Mouse (Mus musculus) C2C12 (cell line): ENCODE data around the gene Pdhx. TPM values are rescaled to one million over a fixed set of nuclear protein-coding genes. Genes with fewer than 3 reads are reported as not detected.
A peak's percentile ranks its signal among the peaks of the same experiment; 100 is the strongest.

Experiments used
- H3K27me3 ChIP-seq: one replicate; pipeline ENCODE4 v1.6.1; 2011; ENCODE audit not compliant: control insufficient read depth, insufficient read depth, insufficient read length
- H3K36me3 ChIP-seq: one replicate; pipeline ENCODE4 v1.6.1; 2011; ENCODE audit not compliant: control insufficient read depth, insufficient read depth
- H3K4me3 ChIP-seq: one replicate; pipeline ENCODE4 v1.5.1; 2011; ENCODE audit warnings: mild to moderate bottlenecking, control low read depth; ENCODE audit not compliant: poor library complexity, insufficient read depth, severe bottlenecking
- H3K79me2 ChIP-seq: one replicate; pipeline ENCODE4 v1.6.1; 2011; ENCODE audit not compliant: control insufficient read depth, insufficient read depth
- H3K79me3 ChIP-seq: one replicate; pipeline ENCODE4 v1.6.1; 2011; ENCODE audit warnings: low read depth, control low read depth
- H3ac ChIP-seq: one replicate; pipeline ENCODE3; 2011; ENCODE audit warnings: low read depth; ENCODE audit not compliant: control insufficient read depth, insufficient read length
- CEBPB ChIP-seq: IDR thresholded peaks from one replicate; pipeline ENCODE4 v1.6.1; 2011; ENCODE audit warnings: low read depth, mild to moderate bottlenecking, control low read depth, moderate library complexity
- CTCF ChIP-seq: IDR thresholded peaks from one replicate; pipeline ENCODE4 v1.5.1; 2011; ENCODE audit not compliant: control insufficient read depth, insufficient read depth, insufficient read length
- FOSL1 ChIP-seq: IDR thresholded peaks from one replicate; pipeline ENCODE4 v1.8.0; 2011; ENCODE audit warnings: mild to moderate bottlenecking, low read length; ENCODE audit not compliant: poor library complexity, insufficient read depth, severe bottlenecking
- MAX ChIP-seq: IDR thresholded peaks from one replicate; pipeline ENCODE4 v1.6.1; 2011; ENCODE audit warnings: mild to moderate bottlenecking, control low read depth
- MYOD1 ChIP-seq: IDR thresholded peaks from one replicate; pipeline ENCODE4 v1.6.1; 2011; ENCODE audit warnings: low read depth; ENCODE audit not compliant: control insufficient read depth, insufficient read length
- MYOG ChIP-seq: IDR thresholded peaks from one replicate; pipeline ENCODE4 v1.6.1; 2011; ENCODE audit not compliant: control insufficient read depth, insufficient read length; ENCODE audit errors: extremely low read depth
- USF1 ChIP-seq: IDR thresholded peaks from one replicate; pipeline ENCODE4 v1.6.1; 2011; ENCODE audit warnings: low read depth, mild to moderate bottlenecking, control low read depth, moderate library complexity
- polyA plus RNA-seq: library from polyadenylated mRNA; unstranded; fragments of >200 nt; fragmentation: generic; extraction: Trizol; gene quantifications from one replicate; pipeline ENCODE4 v1.2.1, GENCODE M21; 2012; ENCODE audit warnings: missing spikeins

Pdhx gene
- polyA plus RNA-seq, 1 experiment: 17.2 TPM

GRCm38 (mm10) chr2:103018817-103019494 lies 54.4 kb downstream of the Pdhx start:
- TF ChIP-seq MYOD1 (no peak), CTCF (no peak), MAX (no peak), MYOG (no peak), USF1 (no peak), CEBPB (no peak), FOSL1 (no peak)
- Histone ChIP-seq H3K27me3 (no peaks in the 10 kb centered on the region), H3K79me3 (no peaks in the 10 kb centered on the region), H3ac (no peak overlapping the region), H3K4me3 (no peak overlapping the region), H3K36me3 (peaks cover 2% of the 10 kb centered on the region), H3K79me2 (no peaks in the 10 kb centered on the region)

GRCm38 (mm10) chr2:103017391-103017824 lies 55.9 kb downstream of the Pdhx start:
- H3ac ChIP-seq: no peak overlapping the region
- no peaks in the 10 kb centered on the region for H3K27me3 ChIP-seq
- no peak for TF ChIP-seq MYOG
- H3K79me3 ChIP-seq: no peaks in the 10 kb centered on the region
- H3K79me2 ChIP-seq: no peaks in the 10 kb centered on the region
- H3K36me3 ChIP-seq: no peaks in the 10 kb centered on the region
- H3K4me3 ChIP-seq: no peak overlapping the region

DNA sequence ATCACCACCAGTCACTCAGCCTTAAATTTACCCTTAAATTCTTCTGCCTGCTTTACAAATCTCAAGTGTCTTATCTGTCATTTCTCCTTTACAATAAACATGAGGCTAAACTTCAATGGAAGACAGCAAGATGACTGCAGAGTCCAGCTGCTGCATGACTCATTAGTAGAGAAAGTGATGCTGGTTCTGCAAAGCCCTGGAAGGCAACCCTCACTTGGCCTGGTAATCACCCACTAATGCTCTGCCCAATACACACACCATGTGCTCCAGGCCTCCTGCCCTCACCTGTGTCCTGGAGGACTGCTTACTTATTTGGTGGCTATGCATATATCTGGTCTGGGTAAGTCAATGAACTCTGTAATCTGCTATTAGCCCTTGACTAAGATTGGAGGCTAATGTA lies 57.2 kb downstream of the Pdhx start:
- H3ac ChIP-seq: no peak overlapping the region
- TF ChIP-seq MYOG (no peak), MYOD1 (peak; percentile 82)
- H3K4me3 ChIP-seq: no peak overlapping the region
- H3K36me3 ChIP-seq: no peaks in the 10 kb centered on the region
- no peaks in the 10 kb centered on the region for H3K79me2 ChIP-seq
- no peaks in the 10 kb centered on the region for H3K27me3 ChIP-seq
- no peaks in the 10 kb centered on the region for H3K79me3 ChIP-seq

- H3ac ChIP-seq: no peak overlapping the region
- H3K4me3 ChIP-seq: no peak overlapping the region
- H3K27me3 ChIP-seq: no peaks in the 10 kb centered on the region
- H3K79me2 ChIP-seq: no peaks in the 10 kb centered on the region
- H3K36me3 ChIP-seq: no peaks in the 10 kb centered on the region
- H3K79me3 ChIP-seq: no peaks in the 10 kb centered on the region
- TF ChIP-seq MYOG (no peak), FOSL1 (no peak), MYOD1 (no peak), USF1 (no peak)
These were observed 60.3 kb downstream of the Pdhx start for GRCm38 (mm10) chr2:103012782-103013575.

DNA sequence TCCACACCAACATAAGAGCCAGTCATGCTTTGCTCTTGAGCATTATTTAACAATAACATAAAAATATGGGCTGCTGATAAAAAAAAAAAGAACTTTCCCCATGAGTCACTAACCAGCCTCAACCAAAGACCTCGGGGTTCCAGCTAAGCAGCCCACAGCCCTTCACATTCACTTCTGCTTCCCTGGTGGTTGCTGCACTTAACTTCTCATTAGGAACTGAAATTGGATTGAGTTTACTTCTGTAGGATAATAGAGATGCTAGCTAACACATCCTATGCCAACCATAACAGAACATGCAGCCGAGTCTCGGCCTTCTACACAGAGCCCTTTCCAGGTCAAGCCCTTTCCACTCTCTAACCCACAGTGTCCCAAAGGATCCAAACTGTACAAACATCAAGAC lies 65.1 kb downstream of the Pdhx start:
- H3K27me3 ChIP-seq: no peaks in the 10 kb centered on the region
- no peaks in the 10 kb centered on the region for H3K36me3 ChIP-seq
- TF ChIP-seq MYOD1: no peak
- TF ChIP-seq USF1: no peak
- TF ChIP-seq CEBPB: no peak
- TF ChIP-seq CTCF: no peak
- no peak for TF ChIP-seq MAX
- TF ChIP-seq MYOG: no peak
- TF ChIP-seq FOSL1: no peak
- H3K79me3 ChIP-seq: no peaks in the 10 kb centered on the region
- no peak overlapping the region for H3ac ChIP-seq
- H3K79me2 ChIP-seq: no peaks in the 10 kb centered on the region
- H3K4me3 ChIP-seq: no peak overlapping the region

DNA sequence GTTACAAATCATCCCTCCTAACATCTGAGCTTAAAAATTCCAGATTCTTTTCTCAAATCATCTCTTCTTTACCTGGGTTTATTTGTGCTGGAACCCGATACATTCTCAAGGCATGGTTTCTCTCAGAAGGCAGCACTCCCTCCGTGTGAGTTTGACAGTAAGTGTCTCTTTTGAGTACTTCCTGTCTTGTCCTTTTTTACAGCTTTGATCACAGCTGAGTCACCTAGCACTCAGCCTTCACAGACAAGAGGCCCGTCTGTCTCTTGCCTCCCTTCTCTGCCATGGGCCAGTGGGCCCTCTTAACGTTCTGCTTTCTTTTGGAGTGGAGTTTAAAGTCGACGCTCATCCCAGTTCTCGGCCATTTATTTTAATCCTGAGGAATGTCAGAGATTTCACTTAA lies 68.7 kb downstream of the Pdhx start:
- no peak overlapping the region for H3K4me3 ChIP-seq
- no peaks in the 10 kb centered on the region for H3K79me2 ChIP-seq
- H3ac ChIP-seq: no peak overlapping the region
- TF ChIP-seq FOSL1 (no peak), MYOD1 (no peak), CTCF (no peak), CEBPB (no peak), USF1 (no peak), MAX (no peak), MYOG (no peak)
- H3K27me3 ChIP-seq: no peaks in the 10 kb centered on the region
- no peaks in the 10 kb centered on the region for H3K79me3 ChIP-seq
- H3K36me3 ChIP-seq: no peaks in the 10 kb centered on the region
